Mouse (Mus musculus): Measurements from ENCODE around the gene Metrn. TPM values are rescaled to one million over a fixed set of nuclear protein-coding genes. Genes with fewer than 3 reads are reported as not detected.

The Metrn gene
- polyA plus RNA-seq, 1 experiment: 26.5 TPM

DNA sequence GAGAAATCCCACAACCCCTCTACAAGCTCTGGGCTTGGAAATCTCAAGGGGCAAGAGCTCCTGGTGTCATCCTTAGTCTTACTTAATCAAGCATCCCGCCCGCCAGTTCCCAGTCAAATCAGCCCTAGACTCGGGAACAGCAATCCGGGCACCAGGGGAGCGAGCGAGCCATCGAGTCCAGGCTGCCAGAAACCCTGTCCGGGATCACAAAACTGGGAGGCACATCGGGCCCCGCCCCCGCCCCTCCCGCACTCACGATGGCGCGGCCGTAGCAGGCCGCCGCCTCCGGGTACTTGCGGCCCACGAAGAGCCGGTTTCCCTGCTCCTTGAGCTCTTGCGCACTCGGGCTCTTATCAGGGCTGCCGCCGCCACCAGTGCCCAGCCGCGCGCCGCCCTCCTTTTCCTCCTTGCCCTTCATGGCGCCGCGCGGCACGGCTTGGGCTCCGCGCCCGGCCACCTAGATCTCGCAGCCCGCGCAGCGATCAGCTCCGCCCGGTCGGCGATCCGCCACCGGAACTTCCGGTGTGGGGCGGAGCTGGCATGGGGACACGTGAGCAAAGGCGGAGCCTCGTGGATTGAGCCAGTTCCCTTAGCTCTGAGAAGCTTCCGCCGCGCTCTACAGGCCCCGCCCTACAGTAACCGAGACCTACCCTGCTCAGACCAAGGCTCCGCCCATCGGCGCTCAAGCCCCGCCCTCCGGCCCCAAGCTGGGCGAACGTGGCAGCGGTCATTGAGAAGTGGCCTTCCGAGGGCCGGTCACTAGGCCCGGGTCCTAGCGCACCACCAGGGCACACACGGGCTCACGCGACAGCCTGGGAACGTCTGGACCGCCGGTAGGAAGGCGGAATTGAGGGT is 35.7 kb upstream of the Metrn start:
- under 1% methylated on average over 77 of the region's 77 CpGs for WGBS
- DNase-seq (ENCODE audit: low read depth, low spot score): peak; percentile 94

DNA sequence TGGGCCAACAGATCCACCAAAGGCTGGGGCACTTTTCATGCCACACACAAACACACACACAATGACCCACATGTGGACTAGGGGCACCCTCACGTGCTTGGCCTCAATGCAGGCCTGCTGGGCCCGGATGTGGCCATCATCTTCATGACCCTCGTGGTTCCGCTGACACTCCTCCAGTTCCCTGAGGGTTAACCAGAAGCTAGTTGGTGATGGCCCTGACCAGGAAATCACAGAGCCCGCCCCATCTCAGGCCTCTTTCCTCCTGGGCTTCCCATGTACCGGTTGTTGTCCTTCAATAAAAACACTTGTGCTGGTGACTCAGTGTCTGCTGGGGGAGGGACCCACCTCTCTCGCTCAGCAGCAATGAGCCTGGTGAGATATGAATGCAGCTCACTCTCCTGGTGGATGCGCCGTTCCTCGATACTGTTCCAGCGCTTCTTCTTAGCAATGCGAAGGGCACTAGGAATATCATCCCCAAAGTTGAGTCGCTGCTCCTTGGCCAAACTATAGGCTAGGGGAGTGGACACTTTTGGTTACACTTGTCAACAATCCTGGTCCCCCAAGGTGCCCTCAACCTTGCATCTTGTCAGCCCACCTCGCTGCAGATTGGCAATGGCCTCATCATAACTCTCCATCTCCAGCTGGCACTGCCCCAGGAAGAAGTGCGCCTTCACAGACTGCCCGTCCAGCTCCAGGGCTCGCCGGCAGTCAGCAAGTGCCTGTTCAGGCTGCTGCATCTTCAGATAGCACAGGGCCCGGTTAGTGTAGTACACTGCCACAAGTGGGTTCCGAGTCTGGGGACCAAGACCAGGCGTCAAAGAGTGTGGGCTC is 34.7 kb upstream of the Metrn start:
- no peak for DNase-seq (ENCODE audit: low read depth, low spot score)
- 24% methylated on average over 21 of the region's 21 CpGs for WGBS

DNA sequence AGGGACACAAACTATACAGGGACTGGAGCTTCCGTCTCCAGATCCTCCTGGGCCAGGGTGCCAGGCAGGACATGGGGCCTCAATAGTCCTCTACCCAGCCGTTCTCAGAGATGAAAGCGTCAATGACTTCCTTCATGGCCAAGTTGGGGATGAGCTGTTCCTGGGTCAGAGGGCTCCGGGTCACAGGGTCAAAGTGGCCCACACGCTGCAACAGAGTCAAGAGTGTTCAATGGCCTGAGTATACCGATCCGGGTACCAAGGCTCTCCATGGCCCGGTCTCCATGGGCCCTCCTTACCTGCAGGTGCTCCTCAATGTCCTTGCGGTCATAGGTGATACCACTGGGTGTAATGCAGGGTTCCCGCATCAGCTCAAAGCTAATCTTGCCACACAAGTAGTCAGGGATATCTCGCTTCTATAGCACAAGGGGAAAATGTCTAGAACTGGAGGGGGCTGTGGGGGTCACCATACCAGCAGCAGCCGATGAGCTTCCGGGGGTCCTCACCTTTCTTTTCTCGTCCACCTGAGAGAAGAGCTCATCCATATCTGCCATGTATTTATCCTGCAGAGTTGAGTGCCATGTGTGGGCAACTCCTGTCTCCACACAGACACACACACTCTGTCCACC is 34.0 kb upstream of the Metrn start:
- no peak for DNase-seq (ENCODE audit: low read depth, low spot score)
- WGBS: 81% methylated on average over 14 of the region's 14 CpGs

- 71% methylated on average over 4 of the region's 4 CpGs for WGBS
- no peak for DNase-seq (ENCODE audit: low read depth, low spot score)
Observed at GRCm38 (mm10) chr17:25830200-25830753, 33.3 kb upstream of the Metrn start.

GRCm38 (mm10) chr17:25829558-25830017 is 32.7 kb upstream of the Metrn start:
- WGBS: 27% methylated on average over 8 of the region's 8 CpGs
- DNase-seq (ENCODE audit: low read depth, low spot score): no peak

DNA sequence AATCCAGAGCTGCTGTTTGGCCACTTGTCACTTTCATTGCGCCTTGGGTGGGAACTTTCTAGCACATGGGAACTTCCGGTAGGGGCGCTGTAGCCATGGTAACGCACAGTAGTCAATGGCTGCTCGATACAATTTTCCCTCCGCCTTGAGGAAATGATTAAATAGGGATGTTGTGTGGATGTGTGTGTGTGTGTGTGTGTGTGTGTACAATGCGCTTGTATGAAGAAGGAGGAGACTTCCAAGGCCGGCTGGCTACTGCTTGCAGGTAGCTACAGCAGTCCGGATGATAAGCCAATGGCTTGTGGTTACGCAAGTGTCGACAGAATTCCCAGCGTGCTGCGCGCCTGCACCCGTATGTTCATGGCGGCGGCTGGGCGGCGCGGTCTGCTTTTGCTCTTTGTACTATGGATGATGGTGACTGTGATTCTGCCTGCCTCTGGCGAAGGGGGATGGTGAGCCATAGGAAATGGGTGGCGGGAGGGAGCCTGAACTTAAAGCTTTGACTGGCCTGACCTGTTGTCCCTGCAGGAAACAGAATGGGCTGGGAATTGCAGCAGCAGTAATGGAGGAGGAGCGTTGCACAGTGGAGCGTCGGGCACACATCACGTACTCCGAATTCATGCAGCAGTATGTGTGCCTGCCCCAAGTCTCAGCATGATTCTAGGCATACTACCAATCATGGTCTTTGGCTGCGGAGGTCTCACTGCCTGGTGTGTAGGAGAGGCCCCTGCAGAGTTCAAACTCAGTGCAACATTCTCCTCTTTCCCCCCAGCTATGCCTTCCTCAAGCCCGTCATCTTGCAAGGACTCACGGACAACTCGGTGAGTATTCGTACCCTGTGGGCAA is 32.0 kb upstream of the Metrn start, which contains the start of gene Jmjd8:
TSS of gene Jmjd8 (plus strand) at position 156 of the 846 bp plus-strand sequence.
- DNase-seq (ENCODE audit: low read depth, low spot score): no peak

DNA sequence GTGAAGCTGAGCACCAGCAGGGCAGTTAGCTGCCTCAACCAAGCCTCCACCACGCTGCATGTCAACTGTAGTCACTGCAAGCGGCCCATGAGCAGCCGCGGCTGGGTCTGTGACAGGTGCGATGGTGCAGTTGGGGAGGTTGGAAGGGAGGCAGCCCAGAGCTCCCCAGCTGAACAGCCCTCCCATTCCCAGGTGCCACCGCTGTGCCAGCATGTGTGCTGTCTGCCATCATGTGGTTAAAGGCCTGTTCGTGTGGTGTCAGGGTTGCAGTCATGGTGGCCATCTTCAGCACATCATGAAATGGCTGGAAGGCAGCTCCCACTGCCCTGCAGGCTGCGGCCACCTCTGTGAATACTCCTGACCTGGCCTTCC is 31.3 kb upstream of the Metrn start:
- 79% methylated on average over 8 of the region's 8 CpGs for WGBS
- DNase-seq (ENCODE audit: low read depth, low spot score): no peak

More for the DNA sequence above, 32.0 kb upstream of the Metrn start, which contains the start of gene Jmjd8:
- WGBS: under 1% methylated on average over 32 of the region's 32 CpGs

GRCm38 (mm10) chr17:25827546-25828222 is 30.7 kb upstream of the Metrn start:
- no peak for DNase-seq (ENCODE audit: low read depth, low spot score)
- WGBS: 92% methylated on average over 22 of the region's 22 CpGs

DNA sequence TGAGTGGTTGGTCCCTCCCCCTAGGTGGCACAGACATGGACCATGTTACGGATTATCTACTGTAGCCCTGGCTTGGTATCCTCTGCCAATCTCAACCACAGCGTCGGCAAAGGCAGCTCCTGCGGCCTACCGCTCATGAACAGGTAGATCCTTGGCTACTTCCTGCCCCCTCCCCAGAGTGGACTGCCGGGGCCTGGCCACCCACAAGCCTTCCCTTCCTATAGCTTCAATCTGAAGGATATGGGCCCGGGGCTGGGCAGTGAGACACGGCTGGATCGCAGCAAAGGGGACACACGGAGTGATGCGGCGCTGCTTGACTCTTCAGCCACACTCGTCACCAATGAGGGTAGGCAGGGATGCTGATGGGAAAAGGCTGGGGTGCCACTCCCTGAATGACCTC is 30.1 kb upstream of the Metrn start:
- WGBS: 92% methylated on average over 13 of the region's 13 CpGs
- no peak for DNase-seq (ENCODE audit: low read depth, low spot score)

- WGBS: 94% methylated on average over 27 of the region's 27 CpGs
- no peak for DNase-seq (ENCODE audit: low read depth, low spot score)
Observed at GRCm38 (mm10) chr17:25825984-25826570, 29.1 kb upstream of the Metrn start.

DNA sequence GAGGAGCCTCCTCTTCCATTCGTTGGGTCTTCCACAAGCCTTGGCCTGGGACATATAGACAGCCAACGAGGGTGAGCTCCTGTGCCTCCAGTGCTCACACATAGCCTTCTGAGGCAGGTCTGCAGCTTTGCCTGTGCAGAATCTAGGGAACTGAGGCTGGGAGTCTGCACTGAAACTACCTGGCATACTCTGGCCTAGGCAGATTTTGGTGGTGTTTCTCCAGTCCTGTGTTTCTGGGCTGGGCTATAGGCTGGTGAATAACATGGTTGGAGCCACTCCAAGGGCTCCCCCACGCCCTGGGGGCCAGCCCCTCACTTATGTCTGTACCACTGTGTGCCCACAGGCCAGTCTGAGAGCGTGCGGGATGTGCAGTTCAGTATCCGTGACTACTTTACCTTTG is 28.4 kb upstream of the Metrn start:
- DNase-seq (ENCODE audit: low read depth, low spot score): no peak
- WGBS: 92% methylated on average over 6 of the region's 6 CpGs

- DNase-seq (ENCODE audit: low read depth, low spot score): no peak
- 71% methylated on average over 17 of the region's 17 CpGs for WGBS
Observed at GRCm38 (mm10) chr17:25824362-25825142, 27.6 kb upstream of the Metrn start.

DNA sequence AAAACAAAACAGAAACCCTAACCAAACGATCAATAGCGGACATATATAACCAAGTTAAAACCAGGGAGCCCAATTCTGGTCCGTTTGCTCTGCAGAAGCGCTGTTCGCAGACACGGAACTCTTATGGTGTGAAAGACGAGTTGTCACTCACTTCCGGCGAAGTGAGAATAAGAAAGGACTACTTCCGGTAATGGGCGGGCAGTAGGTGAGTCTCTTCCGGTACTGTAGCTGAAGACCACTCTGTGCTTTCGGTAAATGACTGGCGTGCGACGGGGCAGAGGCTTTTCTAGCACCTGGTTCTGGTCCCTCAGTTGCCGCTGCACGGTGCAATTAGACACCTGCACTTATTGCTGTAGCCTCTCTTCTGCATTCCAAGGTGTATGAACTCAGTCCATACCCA is 26.5 kb upstream of the Metrn start, which contains the start of gene Wdr24:
TSS of gene Wdr24 (plus strand) at position 176 of the 400 bp plus-strand sequence.
- WGBS: under 1% methylated on average over 18 of the region's 18 CpGs
- no peak for DNase-seq (ENCODE audit: low read depth, low spot score)

DNA sequence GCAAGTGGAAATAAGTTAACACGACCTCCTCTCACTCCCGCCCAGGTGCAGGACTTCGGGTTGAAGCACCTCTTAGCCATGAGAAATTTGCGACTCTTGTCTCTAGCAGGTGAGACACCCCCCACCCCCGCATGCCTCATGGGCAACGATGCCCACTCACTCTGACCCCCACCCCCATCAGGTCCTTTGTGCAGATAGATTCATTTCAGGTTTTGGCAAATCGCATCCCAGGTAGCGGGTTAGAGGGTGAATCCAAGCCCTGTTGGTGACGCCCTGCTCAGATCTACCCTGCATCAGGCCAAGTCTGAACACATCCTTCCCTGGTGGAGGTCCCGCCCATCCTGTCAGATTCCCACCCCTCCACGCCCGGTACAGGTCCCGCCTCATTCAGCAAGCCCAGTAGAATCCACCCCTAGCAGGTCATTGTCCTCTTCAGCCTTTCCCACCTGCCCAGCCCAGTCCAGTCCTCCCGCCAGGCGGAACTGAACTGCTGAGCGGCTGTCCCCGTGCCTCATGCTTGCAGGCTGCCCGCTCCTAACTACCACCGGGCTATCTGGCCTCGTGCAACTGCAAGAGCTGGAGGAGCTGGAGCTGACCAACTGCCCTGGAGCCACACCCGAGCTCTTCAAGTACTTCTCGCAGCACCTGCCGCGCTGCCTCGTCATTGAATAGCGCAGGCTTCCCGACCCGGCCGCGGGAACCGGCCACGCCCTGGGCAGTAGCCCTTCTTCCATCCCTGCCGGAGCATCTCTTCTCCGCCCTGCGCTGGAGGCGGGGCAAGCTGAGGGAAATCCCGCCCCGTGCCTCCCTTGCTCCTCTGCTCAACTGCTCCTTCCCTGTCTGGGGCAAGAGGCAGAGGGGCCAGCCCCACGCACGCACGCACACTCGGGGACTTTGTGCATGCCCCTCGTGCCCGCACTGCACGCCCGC is 22.2 kb upstream of the Metrn start:
- 8% methylated on average over 46 of the region's 46 CpGs for WGBS
- DNase-seq (ENCODE audit: low read depth, low spot score): no peak

GRCm38 (mm10) chr17:25817662-25818061 is 20.7 kb upstream of the Metrn start:
- WGBS: 76% methylated on average over 11 of the region's 11 CpGs
- no peak for DNase-seq (ENCODE audit: low read depth, low spot score)

DNA sequence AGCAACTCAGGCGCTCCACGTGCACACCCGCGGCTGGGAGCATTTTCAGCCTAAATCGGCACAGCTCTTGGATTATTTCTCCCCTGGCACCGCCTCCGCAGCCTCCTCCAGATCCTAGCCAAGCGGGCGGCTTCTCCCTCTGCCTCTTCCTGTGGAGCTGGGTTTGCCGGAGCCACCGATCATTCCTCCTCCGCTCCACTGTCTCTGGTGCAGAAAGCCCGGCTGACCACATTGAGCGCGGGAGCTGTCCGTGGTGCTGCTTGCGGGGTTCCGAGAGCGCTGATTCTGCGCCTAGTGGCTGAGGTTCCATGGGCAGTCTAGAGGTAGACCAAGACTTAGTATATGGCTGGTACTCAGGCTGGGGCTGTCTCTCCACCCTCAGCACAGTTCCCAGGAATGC is 16.5 kb upstream of the Metrn start:
- no peak for DNase-seq (ENCODE audit: low read depth, low spot score)
- WGBS: 4% methylated on average over 20 of the region's 20 CpGs
